Mouse (Mus musculus) heart, adult 11 months (tissue): ENCODE measurements around the gene Dlst.
"Not testable (repeated sequence)": the region's sequence is repeated elsewhere in the genome, so short reads cannot be mapped to it uniquely, and the experiment has no call there.

ENCODE experiments used
- DNase-seq: peaks from one replicate; pipeline ENCODE4 v3.0.0; 2022

Gene Dlst

GRCm38 (mm10) chr12:85115678-85116077, 5.0 kb downstream of the Dlst start:
- DNase-seq: peak; percentile 64

- peak; percentile 70 for DNase-seq
Observed at GRCm38 (mm10) chr12:85121806-85122459, 11.3 kb downstream of the Dlst start.

- peak; percentile 89 for DNase-seq
Observed at GRCm38 (mm10) chr12:85123108-85123530, 12.5 kb downstream of the Dlst start.

GRCm38 (mm10) chr12:85123645-85124044, 13.0 kb downstream of the Dlst start:
- peak; percentile 85 for DNase-seq

GRCm38 (mm10) chr12:85124751-85125150, 14.1 kb downstream of the Dlst start:
- DNase-seq: no peak

- peak; percentile 67 for DNase-seq
Observed at GRCm38 (mm10) chr12:85126986-85127603, 16.5 kb downstream of the Dlst start.

- DNase-seq: peak; percentile 78
Observed at GRCm38 (mm10) chr12:85129426-85129978, 18.9 kb downstream of the Dlst start.

- peak; percentile 71 for DNase-seq
Observed at GRCm38 (mm10) chr12:85131361-85131760, 20.7 kb downstream of the Dlst start.

- DNase-seq: peak; percentile 57
Observed at GRCm38 (mm10) chr12:85134043-85134794, 23.6 kb downstream of the Dlst start.

- DNase-seq: peak; percentile 93
Observed at GRCm38 (mm10) chr12:85135513-85136470, 25.2 kb downstream of the Dlst start.

GRCm38 (mm10) chr12:85136627-85137026, 26.0 kb downstream of the Dlst start:
- peak; percentile 91 for DNase-seq

- peak; percentile 88 for DNase-seq
Observed at GRCm38 (mm10) chr12:85140036-85140701, 29.5 kb downstream of the Dlst start.

GRCm38 (mm10) chr12:85141096-85141495, 30.5 kb downstream of the Dlst start:
- DNase-seq: no peak

- peak; percentile 98 for DNase-seq
Observed at GRCm38 (mm10) chr12:85142803-85143202, 32.2 kb downstream of the Dlst start.

GRCm38 (mm10) chr12:85144276-85144675, 33.6 kb downstream of the Dlst start:
- DNase-seq: not testable (repeated sequence)

GRCm38 (mm10) chr12:85144821-85145220, 34.2 kb downstream of the Dlst start:
- DNase-seq: peak; percentile 92

- peak; percentile 99 for DNase-seq
Observed at GRCm38 (mm10) chr12:85145630-85146029, 35.0 kb downstream of the Dlst start.

GRCm38 (mm10) chr12:85146355-85146754, 35.7 kb downstream of the Dlst start:
- peak; percentile 95 for DNase-seq

- peak; percentile 93 for DNase-seq
Observed at GRCm38 (mm10) chr12:85146881-85147280, 36.2 kb downstream of the Dlst start.

- DNase-seq: peak; percentile 94
Observed at GRCm38 (mm10) chr12:85150321-85151001, 39.8 kb downstream of the Dlst start.
